Mouse (Mus musculus): ENCODE measurements at regions not wholly inside any gene's neighbourhood (a gene's known extent, or its start where the extent isn't known, plus 50 kb on each side); places are given as distances from the start of the nearest gene placed in this dataset.
A peak's percentile ranks its signal among the peaks of the same experiment; 100 is the strongest.

DNA sequence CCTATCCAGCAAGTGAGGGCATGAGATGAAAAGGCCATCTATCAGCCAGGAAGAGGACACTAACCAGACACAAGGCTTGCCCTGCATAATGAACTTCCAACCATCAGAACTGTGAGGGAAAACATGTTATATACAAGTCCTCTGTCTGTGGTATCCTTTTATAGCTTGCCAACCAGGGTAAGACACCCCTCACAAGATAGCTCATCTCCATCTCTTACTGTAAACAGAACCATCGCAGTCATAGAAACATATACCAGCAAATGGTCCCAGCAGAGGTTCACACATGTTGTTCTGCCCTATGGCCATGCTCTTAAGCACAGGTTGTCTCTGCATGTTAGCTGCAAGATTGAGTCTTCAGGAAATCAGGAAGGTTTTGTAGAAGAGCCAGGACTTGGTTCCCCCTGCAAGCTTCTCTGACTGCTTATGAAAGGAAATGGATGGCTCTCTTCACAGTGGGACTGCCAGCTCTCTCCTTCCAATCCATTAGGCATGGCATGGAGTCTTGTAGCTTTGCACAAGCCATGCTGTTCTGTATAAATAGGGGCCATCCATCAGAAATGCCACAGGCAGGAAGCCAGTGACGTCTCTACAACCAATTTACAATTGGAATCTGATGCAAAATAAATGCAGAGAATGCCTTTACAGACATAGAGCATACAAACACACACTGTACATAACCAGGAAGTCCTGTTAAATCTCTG, 1514.0 kb upstream of the Lrrc6 start:
- DNase-seq (ENCODE audit: extremely low spot score), result no peak

GRCm38 (mm10) chr15:68011162-68011561, 1510.5 kb upstream of the Lrrc6 start:
- no peak for DNase-seq (ENCODE audit: extremely low spot score)

- no peak for DNase-seq (ENCODE audit: extremely low spot score)
These were observed 1509.5 kb upstream of the Lrrc6 start for GRCm38 (mm10) chr15:68010189-68010588.

DNA sequence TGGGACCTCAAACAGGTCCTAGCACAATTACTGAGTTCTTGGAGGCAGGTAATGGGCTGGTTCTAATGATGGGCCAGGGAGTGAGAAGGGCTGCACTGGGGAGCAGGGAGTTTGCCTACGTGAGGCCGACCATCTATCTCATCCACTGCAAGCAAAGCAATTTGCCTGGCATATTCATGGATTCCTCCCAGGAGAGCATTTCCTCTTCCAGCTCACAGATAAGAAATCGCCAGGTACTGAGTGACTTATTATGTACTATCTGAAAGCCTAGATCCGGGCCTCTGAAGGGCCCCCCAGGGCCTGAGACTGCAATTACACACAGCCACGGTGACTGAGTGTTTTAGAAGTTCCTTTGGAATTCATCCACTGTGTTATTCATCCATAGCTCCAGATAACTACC, 1504.1 kb upstream of the Lrrc6 start:
- no peak for DNase-seq (ENCODE audit: extremely low spot score)

DNA sequence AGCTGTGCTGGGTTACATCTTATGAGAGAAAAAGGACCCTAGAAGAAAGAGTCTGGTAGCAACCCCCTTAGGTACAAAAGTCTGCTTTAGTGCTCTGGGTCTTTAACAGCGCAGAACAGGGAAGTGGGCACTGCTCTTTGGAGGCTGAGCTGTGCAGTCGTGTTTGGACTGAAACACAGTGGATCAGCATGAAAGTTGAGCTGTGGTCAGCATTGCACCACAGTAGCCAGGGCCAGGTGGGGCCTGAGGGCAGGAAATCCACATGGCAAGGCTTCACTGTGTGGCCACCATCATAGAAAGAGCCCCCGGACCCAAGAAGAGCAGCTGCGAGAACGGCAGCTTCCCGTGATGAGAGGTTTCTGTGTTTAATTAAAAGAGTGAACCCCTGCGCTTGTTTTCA, 1495.8 kb upstream of the Lrrc6 start:
- DNase-seq (ENCODE audit: extremely low spot score), result no peak

- DNase-seq (ENCODE audit: extremely low spot score), result no peak
These were observed 1488.9 kb upstream of the Lrrc6 start for GRCm38 (mm10) chr15:67989428-67990272.

DNA sequence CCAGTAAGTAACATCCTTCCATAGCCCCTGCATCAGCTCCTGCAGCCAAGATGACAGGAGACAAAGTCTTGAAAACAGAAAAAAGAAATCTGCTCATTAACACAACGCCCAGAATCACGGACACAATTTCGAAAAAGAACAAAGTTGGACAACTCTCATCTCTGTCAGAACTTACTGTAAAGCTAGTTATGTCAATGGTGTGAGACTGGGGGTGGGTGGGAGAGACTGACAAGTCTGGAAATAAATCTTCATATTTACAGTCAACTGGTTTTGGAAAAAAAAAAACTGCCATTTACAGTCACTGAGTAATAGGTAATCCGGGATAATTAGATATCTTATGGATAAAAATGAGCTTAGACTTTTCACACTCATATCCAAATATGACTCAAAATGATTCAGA, 1487.2 kb upstream of the Lrrc6 start:
- DNase-seq (ENCODE audit: extremely low spot score), result no peak

- no peak for DNase-seq (ENCODE audit: extremely low spot score)
These were observed 1482.5 kb upstream of the Lrrc6 start for GRCm38 (mm10) chr15:67983253-67983652.

DNA sequence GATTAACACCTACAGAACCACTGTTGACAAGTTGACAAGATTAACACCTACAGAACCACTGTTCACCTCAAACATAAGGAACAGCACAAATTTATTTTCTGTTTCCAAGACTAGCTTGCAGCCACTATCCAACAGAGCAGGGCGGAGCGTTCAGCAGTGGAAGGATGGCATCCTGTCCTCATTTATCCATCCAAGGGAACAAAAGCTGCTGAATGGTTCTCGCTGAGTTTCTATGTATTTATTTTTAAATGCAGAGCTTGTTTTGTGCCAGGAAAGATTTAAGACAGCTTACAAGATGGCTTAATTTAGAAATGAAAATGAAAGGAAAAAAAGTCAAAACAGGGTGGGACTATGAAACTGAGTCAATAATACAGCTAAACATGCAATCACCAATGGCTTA, 1481.2 kb upstream of the Lrrc6 start:
- no peak for DNase-seq (ENCODE audit: extremely low spot score)

GRCm38 (mm10) chr15:67979451-67979850, 1478.7 kb upstream of the Lrrc6 start:
- no peak for DNase-seq (ENCODE audit: extremely low spot score)

- no peak for DNase-seq (ENCODE audit: extremely low spot score)
These were observed 1476.5 kb upstream of the Lrrc6 start for GRCm38 (mm10) chr15:67977210-67977609.

GRCm38 (mm10) chr15:67971998-67972397, 1471.3 kb upstream of the Lrrc6 start:
- peak; percentile 4 for DNase-seq (ENCODE audit: extremely low spot score)

GRCm38 (mm10) chr15:67954216-67954615, 1453.5 kb upstream of the Lrrc6 start:
- no peak for DNase-seq (ENCODE audit: extremely low spot score)

- no peak for DNase-seq (ENCODE audit: extremely low spot score)
These were observed 1449.8 kb upstream of the Lrrc6 start for GRCm38 (mm10) chr15:67950281-67951040.

DNA sequence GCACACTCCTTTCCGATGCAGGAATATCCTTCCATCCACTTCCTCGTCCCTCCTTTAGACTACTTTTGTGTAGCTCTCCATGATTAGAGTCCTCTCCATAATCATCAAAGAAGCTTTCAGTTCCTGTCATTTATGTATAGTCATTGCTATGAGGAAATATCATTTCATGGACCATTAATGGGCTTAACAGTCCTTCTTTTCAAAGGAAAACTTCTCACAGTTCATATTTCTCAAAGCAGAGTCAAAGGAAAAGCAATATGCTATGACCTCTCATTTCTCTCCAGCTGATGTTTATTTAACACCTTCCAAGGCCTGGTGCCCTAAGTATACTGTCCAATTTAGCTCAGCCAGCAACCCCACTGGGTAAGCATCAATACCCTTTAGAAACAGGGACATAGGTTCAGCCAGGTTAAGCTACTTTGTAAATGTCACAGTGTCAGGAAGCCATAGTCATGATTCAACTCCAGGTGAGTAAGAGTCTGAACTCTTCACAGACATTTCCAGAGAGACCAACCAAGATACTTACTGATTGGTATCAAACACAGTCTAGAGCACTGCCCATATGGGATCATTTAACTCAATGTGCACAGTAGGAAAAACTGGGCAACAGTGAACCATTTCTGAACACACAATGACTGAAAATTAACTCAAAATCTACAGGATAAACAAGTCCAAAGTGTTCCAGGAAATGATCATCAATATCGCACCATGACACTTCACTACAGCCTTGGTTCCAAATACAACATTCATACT, 1443.8 kb upstream of the Lrrc6 start:
- DNase-seq (ENCODE audit: extremely low spot score), result no peak

- DNase-seq (ENCODE audit: extremely low spot score), result no peak
These were observed 1442.3 kb upstream of the Lrrc6 start for GRCm38 (mm10) chr15:67943046-67943445.

GRCm38 (mm10) chr15:67940510-67940909, 1439.8 kb upstream of the Lrrc6 start:
- DNase-seq (ENCODE audit: extremely low spot score), result no peak

- no peak for DNase-seq (ENCODE audit: extremely low spot score)
These were observed 1424.2 kb upstream of the Lrrc6 start for GRCm38 (mm10) chr15:67924885-67925284.

DNA sequence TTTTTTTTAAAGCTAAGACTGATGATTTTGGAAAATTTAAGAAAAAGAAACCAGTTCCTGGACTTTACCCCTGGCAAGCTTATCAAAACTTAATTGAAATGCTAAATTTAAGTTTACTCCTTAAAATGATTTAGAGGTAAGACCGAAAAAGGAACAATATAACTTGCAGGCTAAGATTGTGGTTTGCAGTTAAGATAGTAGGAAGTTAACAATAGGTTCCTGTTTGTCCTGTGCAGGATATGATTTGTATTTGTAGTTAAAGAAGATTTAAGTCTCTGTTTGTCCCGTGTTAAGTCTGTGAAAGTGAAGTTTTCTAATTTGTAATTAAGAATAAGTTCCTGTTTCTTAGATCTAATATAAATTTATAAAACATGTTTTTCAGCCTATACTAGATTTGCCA, 1406.3 kb upstream of the Lrrc6 start:
- no peak for DNase-seq (ENCODE audit: extremely low spot score)

- DNase-seq (ENCODE audit: extremely low spot score), result no peak
These were observed 1404.6 kb upstream of the Lrrc6 start for GRCm38 (mm10) chr15:67905279-67905678.

GRCm38 (mm10) chr15:67904646-67905045, 1403.9 kb upstream of the Lrrc6 start:
- no peak for DNase-seq (ENCODE audit: extremely low spot score)

DNA sequence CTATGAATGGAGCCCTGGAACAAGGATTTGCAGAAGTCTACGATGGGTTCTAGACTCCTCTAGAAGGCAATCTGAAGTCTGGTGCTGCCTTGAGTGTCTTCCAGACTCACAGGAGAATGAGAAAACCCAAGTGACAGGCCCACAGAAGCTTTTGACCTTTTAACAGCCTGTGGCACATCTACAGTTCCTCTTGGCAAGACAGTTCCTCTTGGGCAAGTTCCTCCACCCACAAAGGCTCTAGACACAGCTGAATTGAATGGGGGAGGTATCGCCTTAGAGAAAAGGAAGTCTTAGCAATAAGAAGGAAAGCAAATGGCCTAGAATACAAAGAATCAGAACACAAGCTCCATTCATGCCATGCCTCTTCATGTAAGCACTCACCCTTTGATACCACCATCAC, 1402.3 kb upstream of the Lrrc6 start:
- no peak for DNase-seq (ENCODE audit: extremely low spot score)

All from embryo, embryonic 9.5 days (tissue).